Mouse (Mus musculus): ENCODE data around the gene Stom. TPM values are rescaled to one million over a fixed set of nuclear protein-coding genes. Genes with fewer than 3 reads are reported as not detected.
A peak's percentile ranks its signal among the peaks of the same experiment; 100 is the strongest.

Gene Stom
- 14.8 and 17.0 TPM in 2 replicates for polyA plus RNA-seq (2016; fragmentation: Nextera tagmentation; extraction: Ambion mirVana)

DNA sequence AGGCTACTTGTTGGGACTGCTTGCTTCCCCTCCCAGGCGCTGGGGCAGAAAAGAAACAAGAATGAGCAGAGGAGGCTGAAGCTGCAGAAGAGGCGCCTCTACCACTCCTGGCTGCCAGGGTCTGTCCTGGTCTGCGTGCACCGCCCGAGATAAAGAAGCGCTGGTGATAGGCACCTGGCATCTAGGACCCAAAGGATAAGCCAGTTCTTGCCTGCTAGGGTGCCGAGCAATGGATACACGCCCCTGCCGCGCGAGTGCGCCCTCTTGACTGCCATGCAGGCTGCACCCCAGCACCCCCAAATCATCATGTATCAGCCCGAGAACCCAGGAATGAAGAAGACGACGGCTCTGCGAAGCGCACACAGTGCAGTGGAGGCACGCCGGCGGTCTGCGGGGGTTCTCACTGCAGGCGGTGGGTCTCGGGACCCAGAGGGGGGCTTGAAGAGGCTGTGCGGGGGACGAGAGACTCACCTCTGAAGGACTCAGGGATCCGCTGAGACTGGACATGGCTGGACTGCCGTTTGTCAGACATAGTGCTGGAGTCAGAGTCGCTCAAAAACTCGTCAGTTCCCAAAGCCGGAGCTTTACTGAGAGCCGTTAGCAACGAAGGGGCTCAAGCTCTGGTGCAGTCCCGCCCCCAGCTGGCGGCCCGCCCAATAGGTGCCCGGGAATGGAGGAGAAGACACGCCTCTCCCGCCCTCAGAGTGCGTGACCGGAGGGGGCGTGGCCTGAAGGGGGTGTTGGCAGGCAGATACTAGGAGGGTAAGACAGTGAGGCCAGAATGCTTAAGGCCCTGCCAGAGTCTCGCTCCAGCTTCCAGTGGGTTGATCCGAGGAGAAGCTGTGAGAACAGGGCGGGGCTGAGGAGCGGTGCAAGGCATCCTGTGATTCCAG is at the start of gene Stom:
Stom (minus strand) TSS at position 589 of the 893 bp plus-strand sequence.
- under 1% methylated on average over 45 of the region's 45 CpGs for WGBS
- Histone ChIP-seq H3K27me3 (ENCODE audit: insufficient read depth, poor library complexity, severe bottlenecking) (peaks cover 13% of the 10 kb centered on the region; the same call in 1 of the 2 replicates), H3K4me3 (peak within 1 kb of the TSS; percentile 77), H3K36me3 (no peaks in the 10 kb centered on the region), H3K4me1 (replicated peaks) (peaks cover 21% of the 10 kb centered on the region), H3K27ac (peak within 1 kb of the TSS; percentile 90), H3K9me3 (no peaks in the 10 kb centered on the region)
- DNase-seq (ENCODE audit: low spot score): peak; percentile 99

DNA sequence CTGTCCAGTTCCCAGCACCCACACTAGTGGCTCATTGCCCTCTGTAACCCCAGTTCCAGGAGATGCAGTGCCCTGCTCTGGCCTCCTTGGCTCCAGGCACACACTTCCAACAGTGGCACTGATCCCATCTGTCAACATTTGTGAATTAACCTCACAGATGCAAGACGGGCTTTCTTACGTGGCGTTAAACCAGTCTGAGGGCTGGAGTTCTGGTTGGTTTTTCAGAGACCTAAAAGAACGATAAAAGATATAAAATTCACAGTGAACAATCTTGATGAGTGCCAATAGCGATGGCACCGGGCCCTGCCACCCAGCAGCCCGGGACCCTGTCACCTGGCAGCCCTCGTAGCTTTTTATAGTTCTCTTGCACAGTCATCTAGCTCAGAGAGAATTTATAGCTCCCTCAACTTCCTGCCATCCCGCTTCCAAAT is 48.7 kb upstream of the Stom start:
- 90% methylated on average over 9 of the region's 9 CpGs for WGBS
- H3K27me3 ChIP-seq (ENCODE audit: insufficient read depth, poor library complexity, severe bottlenecking): no peaks in the 10 kb centered on the region
- H3K4me3 ChIP-seq: no peak overlapping the region
- H3K4me1 ChIP-seq (replicated peaks): no peaks in the 10 kb centered on the region
- no peak for DNase-seq (ENCODE audit: low spot score)
- no peaks in the 10 kb centered on the region for H3K9me3 ChIP-seq
- H3K27ac ChIP-seq: no peak overlapping the region
- H3K36me3 ChIP-seq: no peaks in the 10 kb centered on the region

DNA sequence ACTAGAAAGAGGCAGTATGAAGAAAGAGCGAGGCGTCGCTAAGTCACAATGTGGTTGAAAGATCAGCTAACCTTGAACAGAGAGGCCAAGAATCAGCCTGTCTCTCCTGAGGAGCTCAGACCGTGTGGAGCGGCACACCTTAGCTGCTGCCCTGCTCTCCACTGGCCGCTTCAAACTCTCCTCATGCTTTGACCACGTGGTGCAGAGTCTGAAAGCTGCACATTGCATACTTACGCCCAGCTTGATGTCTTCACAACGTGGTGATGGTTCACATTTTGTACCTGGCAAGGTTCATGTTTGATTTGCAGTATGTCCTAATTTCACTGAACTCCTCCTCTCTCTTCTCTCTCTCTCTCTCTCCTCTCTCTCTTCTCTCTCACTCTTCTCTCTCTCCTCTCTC is 42.5 kb upstream of the Stom start:
- Histone ChIP-seq H3K9me3 (no peaks in the 10 kb centered on the region), H3K4me1 (replicated peaks) (no peaks in the 10 kb centered on the region), H3K27me3 (ENCODE audit: insufficient read depth, poor library complexity, severe bottlenecking) (no peaks in the 10 kb centered on the region), H3K27ac (no peak overlapping the region), H3K4me3 (no peak overlapping the region), H3K36me3 (no peaks in the 10 kb centered on the region)
- WGBS: 76% methylated on average over 9 of the region's 9 CpGs
- DNase-seq (ENCODE audit: low spot score): no peak

DNA sequence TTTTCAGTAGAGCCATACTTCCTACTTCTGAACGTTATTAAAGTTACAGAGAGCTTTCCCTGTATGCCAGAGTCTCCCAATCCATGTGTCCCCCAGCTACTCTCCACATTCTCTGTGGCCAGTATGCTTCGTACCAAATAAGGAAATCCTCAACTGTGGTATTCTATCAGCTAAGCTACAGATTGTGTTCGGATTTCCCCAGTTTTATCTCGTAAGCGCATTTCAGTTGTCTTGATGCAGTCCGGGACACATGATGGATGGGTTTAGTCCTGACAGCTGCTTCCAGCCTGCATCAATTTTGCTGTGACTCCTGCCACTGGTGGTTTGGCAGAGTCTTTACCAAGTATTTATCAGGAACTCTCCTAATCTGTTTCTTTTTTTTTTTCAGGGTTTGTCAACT is 40.8 kb upstream of the Stom start:
- H3K27ac ChIP-seq: no peak overlapping the region
- WGBS: 76% methylated on average over 6 of the region's 6 CpGs
- H3K9me3 ChIP-seq: no peaks in the 10 kb centered on the region
- H3K4me1 ChIP-seq (replicated peaks): no peaks in the 10 kb centered on the region
- no peak overlapping the region for H3K4me3 ChIP-seq
- no peak for DNase-seq (ENCODE audit: low spot score)
- H3K27me3 ChIP-seq (ENCODE audit: insufficient read depth, poor library complexity, severe bottlenecking): no peaks in the 10 kb centered on the region
- H3K36me3 ChIP-seq: no peaks in the 10 kb centered on the region

DNA sequence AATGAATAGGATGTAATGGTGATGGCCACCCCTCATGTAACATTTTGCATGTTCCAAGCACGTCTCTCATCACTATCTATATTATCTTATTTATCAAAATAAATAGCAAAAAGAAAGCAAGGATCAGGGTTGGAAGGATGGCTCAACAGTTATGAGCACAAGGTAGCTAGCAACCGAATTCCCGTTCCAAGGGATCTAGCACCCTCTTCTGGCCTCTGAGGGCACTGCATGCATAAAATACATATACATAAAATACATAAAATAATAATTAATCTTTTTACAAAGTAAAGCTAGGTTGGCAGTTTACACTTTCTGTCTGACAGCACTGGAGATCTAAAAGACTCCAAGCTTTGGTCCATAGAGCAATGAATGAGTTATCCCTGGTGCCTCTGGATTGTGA is 36.2 kb upstream of the Stom start:
- DNase-seq (ENCODE audit: low spot score): peak; percentile 44
- Histone ChIP-seq H3K4me1 (replicated peaks) (no peaks in the 10 kb centered on the region), H3K9me3 (no peaks in the 10 kb centered on the region), H3K27me3 (ENCODE audit: insufficient read depth, poor library complexity, severe bottlenecking) (no peaks in the 10 kb centered on the region), H3K36me3 (no peaks in the 10 kb centered on the region), H3K27ac (no peak overlapping the region), H3K4me3 (no peak overlapping the region)
- WGBS: 11% methylated on average over 3 of the region's 3 CpGs

DNA sequence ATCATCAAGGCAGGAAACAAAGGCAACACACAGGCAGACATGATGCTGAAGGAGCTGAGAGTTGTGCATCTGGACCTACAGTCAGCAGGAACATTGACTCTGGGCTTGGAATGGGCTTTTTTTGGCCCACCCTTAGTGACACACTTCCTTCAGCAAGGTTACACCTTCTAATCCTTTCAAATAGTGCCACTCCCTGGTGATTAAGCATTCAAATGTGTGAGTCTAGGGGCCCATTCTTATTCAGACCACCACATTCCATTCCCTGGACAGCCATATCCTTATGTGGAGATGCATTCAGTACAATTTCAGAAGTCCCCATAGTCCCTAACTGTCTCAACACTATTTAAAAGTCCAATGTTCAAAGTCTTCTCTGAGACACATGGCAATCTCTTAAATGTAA is 33.9 kb upstream of the Stom start:
- no peaks in the 10 kb centered on the region for H3K36me3 ChIP-seq
- H3K9me3 ChIP-seq: no peaks in the 10 kb centered on the region

DNA sequence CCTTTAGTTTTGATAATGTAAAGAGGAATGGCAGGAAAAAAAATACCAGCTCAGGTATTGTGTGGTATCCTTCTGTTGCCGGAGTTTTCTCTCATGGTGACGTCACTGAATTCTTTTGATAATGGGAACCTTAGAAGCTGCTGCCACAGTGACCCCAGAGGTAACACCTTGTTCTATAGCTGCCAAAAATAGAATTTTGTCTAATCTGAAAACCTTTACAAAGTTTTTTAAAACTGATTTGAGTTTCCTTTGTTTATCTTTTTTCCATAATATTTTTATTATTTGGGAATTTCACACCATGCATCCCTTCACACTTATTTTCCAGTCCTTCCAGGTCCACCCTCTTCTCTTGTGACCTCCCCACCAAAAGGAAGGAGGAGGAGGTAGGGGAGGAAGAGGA is 30.9 kb upstream of the Stom start, which contains the start of gene 4930568D16Rik:
4930568D16Rik (minus strand) TSS at position 101 of the 400 bp plus-strand sequence.
- Histone ChIP-seq H3K27ac (no peak within 1 kb of the TSS), H3K9me3 (no peaks in the 10 kb centered on the region), H3K27me3 (ENCODE audit: insufficient read depth, poor library complexity, severe bottlenecking) (no peaks in the 10 kb centered on the region), H3K4me1 (replicated peaks) (no peaks in the 10 kb centered on the region), H3K4me3 (no peak within 1 kb of the TSS), H3K36me3 (no peaks in the 10 kb centered on the region)
- no peak for DNase-seq (ENCODE audit: low spot score)
- WGBS: 87% methylated on average over 2 of the region's 2 CpGs

More for the DNA sequence above, 33.9 kb upstream of the Stom start:
- no peak for DNase-seq (ENCODE audit: low spot score)
- no peak overlapping the region for H3K4me3 ChIP-seq
- no peaks in the 10 kb centered on the region for H3K4me1 ChIP-seq (replicated peaks)
- no peaks in the 10 kb centered on the region for H3K27me3 ChIP-seq (ENCODE audit: insufficient read depth, poor library complexity, severe bottlenecking)
- no peak overlapping the region for H3K27ac ChIP-seq

DNA sequence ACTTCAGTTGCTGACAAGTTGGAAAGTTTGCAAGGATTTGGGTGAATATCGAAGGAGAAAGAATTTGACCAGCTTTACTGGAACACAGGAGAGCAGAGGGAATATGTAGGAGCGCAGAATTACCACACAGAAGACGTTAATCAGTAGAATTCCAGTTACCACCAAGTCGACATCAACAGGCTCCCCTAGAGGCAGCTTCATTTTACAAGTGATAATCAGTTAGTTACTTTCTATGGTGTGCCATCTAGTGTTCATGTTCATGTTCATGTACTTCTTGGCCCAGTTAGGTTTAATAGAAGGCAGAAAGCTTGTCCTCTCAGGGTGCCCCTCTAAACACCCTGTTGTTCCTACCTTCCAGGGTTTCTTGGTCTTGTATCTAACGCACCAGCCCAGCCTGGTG is 12.4 kb upstream of the Stom start:
- Histone ChIP-seq H3K27me3 (ENCODE audit: insufficient read depth, poor library complexity, severe bottlenecking) (no peaks in the 10 kb centered on the region), H3K36me3 (no peaks in the 10 kb centered on the region), H3K27ac (no peak overlapping the region), H3K4me3 (no peak overlapping the region), H3K4me1 (replicated peaks) (no peaks in the 10 kb centered on the region), H3K9me3 (no peaks in the 10 kb centered on the region)
- no peak for DNase-seq (ENCODE audit: low spot score)
- 69% methylated on average over 5 of the region's 5 CpGs for WGBS

DNA sequence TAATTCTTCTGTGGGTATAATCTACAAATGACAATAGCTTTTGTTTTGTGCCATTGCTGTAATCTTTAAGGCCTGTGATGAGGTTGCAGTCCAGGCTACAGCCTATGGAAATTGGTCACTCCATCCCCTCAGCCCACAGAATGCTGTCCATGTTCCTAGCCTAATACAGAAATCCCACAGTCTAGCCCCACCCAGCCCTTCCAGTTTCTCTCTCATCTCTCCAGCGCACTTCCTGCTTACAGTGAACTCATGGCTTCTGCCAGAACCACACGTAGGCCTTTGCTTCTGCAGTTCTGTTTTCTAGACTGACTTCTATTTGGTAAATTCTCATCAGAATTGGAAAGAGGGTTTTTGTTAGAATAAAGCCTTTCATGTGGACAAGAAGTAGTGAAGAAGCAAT is 9.2 kb upstream of the Stom start:
- Histone ChIP-seq H3K27ac (no peak overlapping the region), H3K9me3 (no peaks in the 10 kb centered on the region), H3K4me3 (no peak overlapping the region), H3K4me1 (replicated peaks) (no peaks in the 10 kb centered on the region), H3K36me3 (no peaks in the 10 kb centered on the region), H3K27me3 (ENCODE audit: insufficient read depth, poor library complexity, severe bottlenecking) (no peaks in the 10 kb centered on the region)
- WGBS: 86% methylated on average over 2 of the region's 2 CpGs
- no peak for DNase-seq (ENCODE audit: low spot score)

DNA sequence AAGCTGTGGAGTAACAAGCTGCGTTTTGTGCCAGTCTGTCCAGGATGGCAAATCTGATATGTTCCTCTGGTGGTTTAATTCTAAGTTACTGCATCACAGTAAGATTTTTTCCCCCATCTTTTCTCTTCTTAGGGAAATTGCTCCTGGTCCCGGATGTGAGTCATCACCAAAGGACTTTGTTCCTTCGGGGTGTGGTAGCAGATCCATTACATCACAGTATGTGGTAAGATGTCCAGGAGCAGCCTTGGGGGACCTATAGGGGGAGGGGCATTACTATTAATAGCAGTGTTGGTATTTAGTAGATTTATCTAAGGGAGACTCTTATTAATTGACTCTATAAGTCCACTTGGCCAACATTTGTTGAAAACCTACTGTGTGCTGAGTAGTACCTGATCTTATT is 5.8 kb upstream of the Stom start:
- no peak for DNase-seq (ENCODE audit: low spot score)
- Histone ChIP-seq H3K4me3 (no peak overlapping the region), H3K4me1 (replicated peaks) (0 out of 2 replicates have a peak, but pooled peaks cover under 1% of the 10 kb centered on the region), H3K9me3 (no peaks in the 10 kb centered on the region), H3K27ac (no peak overlapping the region), H3K36me3 (no peaks in the 10 kb centered on the region), H3K27me3 (ENCODE audit: insufficient read depth, poor library complexity, severe bottlenecking) (no peaks in the 10 kb centered on the region)
- 85% methylated on average over 3 of the region's 3 CpGs for WGBS

DNA sequence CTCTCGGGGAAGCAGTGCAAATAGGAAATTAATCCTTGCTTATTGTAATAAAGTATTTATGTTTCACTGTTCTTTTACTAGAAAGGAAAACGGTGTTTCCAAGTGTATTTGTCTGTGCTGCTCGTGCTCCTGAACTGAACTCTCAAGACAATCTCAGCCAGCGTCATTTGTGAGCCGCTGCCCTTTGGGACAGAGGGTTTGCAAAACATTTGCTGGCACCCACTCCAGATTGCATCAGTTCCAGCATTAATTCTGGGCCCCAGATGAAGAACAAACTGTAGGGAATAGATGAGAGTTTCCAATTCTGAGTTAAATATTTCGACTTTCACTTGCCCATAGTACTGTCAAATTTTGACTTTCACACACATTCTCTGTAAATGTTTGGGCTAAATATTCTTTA is 1.9 kb upstream of the Stom start:
- H3K9me3 ChIP-seq: no peaks in the 10 kb centered on the region
- H3K4me1 ChIP-seq (replicated peaks): peaks cover 21% of the 10 kb centered on the region
- DNase-seq (ENCODE audit: low spot score): no peak
- no peak overlapping the region for H3K27ac ChIP-seq
- WGBS: 89% methylated on average over 6 of the region's 6 CpGs
- H3K4me3 ChIP-seq: no peak overlapping the region
- H3K27me3 ChIP-seq (ENCODE audit: insufficient read depth, poor library complexity, severe bottlenecking): peaks cover 13% of the 10 kb centered on the region; the same call in 1 of the 2 replicates
- H3K36me3 ChIP-seq: no peaks in the 10 kb centered on the region

DNA sequence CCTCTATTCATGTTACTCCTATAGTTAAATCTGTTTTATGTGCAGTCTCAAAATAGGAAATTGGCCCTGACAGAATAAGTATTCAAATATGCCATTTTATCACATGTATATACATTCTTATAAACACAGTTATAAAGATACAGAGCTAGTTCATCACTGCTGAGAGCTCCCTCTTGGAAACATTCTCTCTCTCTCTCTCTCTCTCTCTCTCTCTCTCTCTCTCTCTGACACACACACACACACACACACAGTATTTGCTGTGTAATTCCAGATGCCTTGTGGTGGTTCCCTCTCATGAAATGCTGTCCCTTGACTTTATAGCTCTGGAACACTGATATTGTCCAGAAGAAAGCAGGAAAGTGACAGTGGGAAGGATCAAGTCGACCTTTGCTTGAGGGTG is 1.3 kb upstream of the Stom start:
- Histone ChIP-seq H3K36me3 (no peaks in the 10 kb centered on the region), H3K27ac (no peak overlapping the region), H3K4me3 (no peak overlapping the region), H3K4me1 (replicated peaks) (peaks cover 21% of the 10 kb centered on the region), H3K27me3 (ENCODE audit: insufficient read depth, poor library complexity, severe bottlenecking) (peaks cover 13% of the 10 kb centered on the region; the same call in 1 of the 2 replicates), H3K9me3 (no peaks in the 10 kb centered on the region)
- 92% methylated on average over 1 of the region's 1 CpGs for WGBS
- DNase-seq (ENCODE audit: low spot score): no peak

DNA sequence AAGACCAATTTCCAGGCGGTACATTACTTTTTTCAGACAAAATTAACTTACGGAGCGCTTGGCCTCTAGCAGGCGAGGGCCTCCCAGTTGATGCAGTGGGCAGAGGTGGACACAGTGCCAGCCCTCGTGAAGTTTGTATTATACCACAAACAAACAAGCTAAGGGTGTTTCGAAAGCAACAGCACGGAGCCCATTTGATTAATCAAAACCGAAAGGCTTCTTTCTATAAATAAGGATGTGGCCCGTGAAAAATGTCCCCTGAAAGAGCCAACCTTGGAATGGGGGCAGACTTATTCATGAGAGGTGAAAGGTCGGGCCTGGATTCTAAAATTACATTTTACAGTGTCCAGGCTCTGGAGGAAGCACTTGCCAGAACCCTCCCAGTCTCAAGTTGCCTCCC is 643 bp upstream of the Stom start:
- H3K27ac ChIP-seq: peak overlapping the region; percentile 90
- no peaks in the 10 kb centered on the region for H3K9me3 ChIP-seq
- H3K27me3 ChIP-seq (ENCODE audit: insufficient read depth, poor library complexity, severe bottlenecking): peaks cover 13% of the 10 kb centered on the region; the same call in 1 of the 2 replicates
- no peak for DNase-seq (ENCODE audit: low spot score)
- 53% methylated on average over 10 of the region's 10 CpGs for WGBS
- H3K4me3 ChIP-seq: peak overlapping the region; percentile 77
- H3K36me3 ChIP-seq: no peaks in the 10 kb centered on the region
- peaks cover 21% of the 10 kb centered on the region for H3K4me1 ChIP-seq (replicated peaks)

Measured in hindbrain, embryonic 10.5 days (tissue).